Mouse (Mus musculus): ENCODE results near the gene Grin3b. TPM values are rescaled to one million over a fixed set of nuclear protein-coding genes. Genes with fewer than 3 reads are reported as not detected.

Gene Grin3b
- polyA plus RNA-seq, 1 experiment from 2014 or later, result 0.65 TPM

GRCm38 (mm10) chr10:79976071-79976721 lies 5.7 kb downstream of the Grin3b start:
- Histone ChIP-seq H3K4me2 (no peak overlapping the region), H3K4me3 (no peak overlapping the region), H3K36me3 (peaks cover 69% of the 10 kb centered on the region), H3K9me3 (no peaks in the 10 kb centered on the region), H3K9ac (no peak overlapping the region), H3K27me3 (peaks cover 25% of the 10 kb centered on the region), H3K4me1 (replicated peaks) (peaks cover 18% of the 10 kb centered on the region), H3K27ac (no peak overlapping the region)
- WGBS, result 85% methylated on average over 28 of the region's 28 CpGs
- no peak for ATAC-seq (ENCODE audit: low FRiP score)

GRCm38 (mm10) chr10:79976722-79977107 lies 6.2 kb downstream of the Grin3b start:
- Histone ChIP-seq H3K4me3 (no peak overlapping the region), H3K9me3 (no peaks in the 10 kb centered on the region), H3K27ac (no peak overlapping the region), H3K36me3 (peaks cover 71% of the 10 kb centered on the region), H3K4me2 (no peak overlapping the region), H3K9ac (no peak overlapping the region), H3K27me3 (peaks cover 20% of the 10 kb centered on the region), H3K4me1 (replicated peaks) (peaks cover 21% of the 10 kb centered on the region)
- ATAC-seq (ENCODE audit: low FRiP score), result no peak
- WGBS, result 68% methylated on average over 36 of the region's 36 CpGs

GRCm38 (mm10) chr10:79977324-79977723 lies 6.8 kb downstream of the Grin3b start:
- 81% methylated on average over 28 of the region's 28 CpGs for WGBS
- peaks cover 71% of the 10 kb centered on the region for H3K36me3 ChIP-seq
- H3K9ac ChIP-seq, result no peak overlapping the region
- H3K4me1 ChIP-seq (replicated peaks), result peaks cover 26% of the 10 kb centered on the region
- H3K9me3 ChIP-seq, result no peaks in the 10 kb centered on the region
- H3K4me2 ChIP-seq, result no peak overlapping the region
- no peak overlapping the region for H3K27ac ChIP-seq
- ATAC-seq (ENCODE audit: low FRiP score), result no peak
- peaks cover 14% of the 10 kb centered on the region for H3K27me3 ChIP-seq
- H3K4me3 ChIP-seq, result no peak overlapping the region

GRCm38 (mm10) chr10:79978061-79978460 lies 7.5 kb downstream of the Grin3b start:
- Histone ChIP-seq H3K4me1 (replicated peaks) (peaks cover 33% of the 10 kb centered on the region), H3K4me2 (no peak overlapping the region), H3K9ac (no peak overlapping the region), H3K4me3 (no peak overlapping the region), H3K9me3 (no peaks in the 10 kb centered on the region), H3K36me3 (peaks cover 71% of the 10 kb centered on the region), H3K27me3 (peaks cover 6% of the 10 kb centered on the region), H3K27ac (no peak overlapping the region)
- ATAC-seq (ENCODE audit: low FRiP score), result no peak
- 98% methylated on average over 21 of the region's 21 CpGs for WGBS

- no peak for ATAC-seq (ENCODE audit: low FRiP score)
- no peaks in the 10 kb centered on the region for H3K9me3 ChIP-seq
- H3K36me3 ChIP-seq, result peaks cover 60% of the 10 kb centered on the region
- H3K27ac ChIP-seq, result no peak overlapping the region
- 93% methylated on average over 22 of the region's 22 CpGs for WGBS
- no peaks in the 10 kb centered on the region for H3K27me3 ChIP-seq
- peak overlapping the region; percentile 35; the same call in 1 of the 2 replicates for H3K9ac ChIP-seq
- H3K4me2 ChIP-seq, result no peak overlapping the region
- no peak overlapping the region for H3K4me3 ChIP-seq
- H3K4me1 ChIP-seq (replicated peaks), result peaks cover 39% of the 10 kb centered on the region
These were observed 9.1 kb downstream of the Grin3b start for GRCm38 (mm10) chr10:79979401-79980155.

- Histone ChIP-seq H3K9me3 (no peaks in the 10 kb centered on the region), H3K4me3 (peak overlapping the region; percentile 76), H3K27ac (peak overlapping the region; percentile 90), H3K9ac (peak overlapping the region; percentile 91), H3K27me3 (peaks cover 16% of the 10 kb centered on the region), H3K36me3 (peaks cover 23% of the 10 kb centered on the region), H3K4me1 (replicated peaks) (peaks cover 60% of the 10 kb centered on the region), H3K4me2 (peak overlapping the region; percentile 96)
- ATAC-seq (ENCODE audit: low FRiP score), result no peak
- WGBS, result 77% methylated on average over 5 of the region's 5 CpGs
These were observed 12.7 kb downstream of the Grin3b start for GRCm38 (mm10) chr10:79983205-79983604.

- H3K27ac ChIP-seq, result peak overlapping the region; percentile 90
- ATAC-seq (ENCODE audit: low FRiP score), result no peak
- peaks cover 64% of the 10 kb centered on the region for H3K4me1 ChIP-seq (replicated peaks)
- H3K4me3 ChIP-seq, result peak overlapping the region; percentile 76
- H3K9ac ChIP-seq, result peak overlapping the region; percentile 91
- peak overlapping the region; percentile 96 for H3K4me2 ChIP-seq
- peaks cover 19% of the 10 kb centered on the region for H3K36me3 ChIP-seq
- H3K27me3 ChIP-seq, result peaks cover 20% of the 10 kb centered on the region
- WGBS, result under 1% methylated on average over 16 of the region's 21 CpGs
- H3K9me3 ChIP-seq, result no peaks in the 10 kb centered on the region
These were observed 13.2 kb downstream of the Grin3b start for GRCm38 (mm10) chr10:79983670-79984069.

- peak; percentile 84 for ATAC-seq (ENCODE audit: low FRiP score)
- Histone ChIP-seq H3K9ac (peak within 1 kb of the TSS; percentile 91), H3K27me3 (peaks cover 27% of the 10 kb centered on the region), H3K27ac (peak within 1 kb of the TSS; percentile 90), H3K4me2 (peak within 1 kb of the TSS; percentile 96), H3K4me3 (peak within 1 kb of the TSS; percentile 76), H3K9me3 (no peaks in the 10 kb centered on the region), H3K36me3 (peaks cover 12% of the 10 kb centered on the region), H3K4me1 (replicated peaks) (peaks cover 69% of the 10 kb centered on the region)
- WGBS, result under 1% methylated on average over 46 of the region's 49 CpGs
These were observed 13.8 kb downstream of the Grin3b start, which contains the start of gene Tmem259 for GRCm38 (mm10) chr10:79984195-79984816. Tmem259 (minus strand) TSS chr10:79984330.

- Histone ChIP-seq H3K9me3 (no peaks in the 10 kb centered on the region), H3K36me3 (peaks cover 7% of the 10 kb centered on the region), H3K9ac (peak overlapping the region; percentile 91), H3K4me3 (peak overlapping the region; percentile 76), H3K4me2 (peak overlapping the region; percentile 96), H3K4me1 (replicated peaks) (peaks cover 66% of the 10 kb centered on the region), H3K27me3 (peaks cover 32% of the 10 kb centered on the region), H3K27ac (peak overlapping the region; percentile 90)
- WGBS, result under 1% methylated on average over 22 of the region's 22 CpGs
- peak; percentile 93 for ATAC-seq (ENCODE audit: low FRiP score)
These were observed 14.4 kb downstream of the Grin3b start for GRCm38 (mm10) chr10:79984871-79985270.

- Histone ChIP-seq H3K27me3 (peaks cover 39% of the 10 kb centered on the region), H3K36me3 (peaks cover 4% of the 10 kb centered on the region; the same call in 1 of the 2 replicates), H3K4me3 (peak overlapping the region; percentile 76), H3K9ac (peak overlapping the region; percentile 80), H3K4me2 (peak overlapping the region; percentile 96), H3K27ac (peak overlapping the region; percentile 90), H3K4me1 (replicated peaks) (peaks cover 59% of the 10 kb centered on the region), H3K9me3 (no peaks in the 10 kb centered on the region)
- ATAC-seq (ENCODE audit: low FRiP score), result peak; percentile 5; the same call in 1 of the 2 replicates
- WGBS, result 5% methylated on average over 35 of the region's 35 CpGs
These were observed 15.1 kb downstream of the Grin3b start for GRCm38 (mm10) chr10:79985334-79986231.

- Histone ChIP-seq H3K4me3 (peak overlapping the region; percentile 76), H3K27me3 (peaks cover 47% of the 10 kb centered on the region), H3K4me1 (replicated peaks) (peaks cover 52% of the 10 kb centered on the region), H3K9me3 (0 out of 2 replicates have a peak, but pooled peaks cover 5% of the 10 kb centered on the region), H3K27ac (peak overlapping the region; percentile 90), H3K9ac (peak overlapping the region; percentile 80), H3K36me3 (peaks cover under 1% of the 10 kb centered on the region), H3K4me2 (peak overlapping the region; percentile 96)
- no peak for ATAC-seq (ENCODE audit: low FRiP score)
- WGBS, result 48% methylated on average over 6 of the region's 6 CpGs
These were observed 15.8 kb downstream of the Grin3b start for GRCm38 (mm10) chr10:79986232-79986878.

Data from hindbrain, embryonic 13.5 days (tissue).